Mouse (Mus musculus) stomach, postnatal 0 days (tissue): ENCODE measurements around the gene Tma7.

ENCODE experiments used
- CTCF ChIP-seq: IDR thresholded peaks from 2 replicates; pipeline ENCODE4 v1.5.1; 2016; ENCODE audit warnings: antibody characterized with exemption, low read depth, mild to moderate bottlenecking, moderate library complexity
- EP300 ChIP-seq: optimal IDR thresholded peaks from 2 replicates; pipeline ENCODE3; 2016; ENCODE audit warnings: antibody characterized with exemption

GRCm38 (mm10) chr9:109038901-109039364, 43.5 kb downstream of the Tma7 start:
- no peak for TF ChIP-seq EP300
- no peak for TF ChIP-seq CTCF
